Mouse (Mus musculus) kidney, adult 11 months (tissue): ENCODE results near the gene Olfr266.

Experiments
- DNase-seq: peaks from one replicate; pipeline ENCODE4 v3.0.0; 2022

The Olfr266 gene

GRCm38 (mm10) chr3:106826187-106826586 is at the start of gene Olfr266:
Gene Olfr266 (minus strand): TSS chr3:106826287.
- DNase-seq: no peak

- no peak for DNase-seq
Measured at GRCm38 (mm10) chr3:106875626-106876025, 49.5 kb upstream of the Olfr266 start.

GRCm38 (mm10) chr3:106872893-106873292 is 46.8 kb upstream of the Olfr266 start:
- no peak for DNase-seq

- peak; percentile 12 for DNase-seq
Measured at GRCm38 (mm10) chr3:106832107-106832506, 6.0 kb upstream of the Olfr266 start.

- no peak for DNase-seq
Measured at GRCm38 (mm10) chr3:106817676-106818075, 8.4 kb downstream of the Olfr266 start.

- DNase-seq: no peak
Measured at GRCm38 (mm10) chr3:106808972-106809695, 17.0 kb downstream of the Olfr266 start.

GRCm38 (mm10) chr3:106798079-106798478 is 28.0 kb downstream of the Olfr266 start:
- no peak for DNase-seq

GRCm38 (mm10) chr3:106789930-106790329 is 36.2 kb downstream of the Olfr266 start, which contains the start of gene Cd53:
Gene Cd53 (minus strand): TSS chr3:106790149.
- DNase-seq: no peak

- DNase-seq: peak; percentile 4
Measured at GRCm38 (mm10) chr3:106788440-106788887, 37.6 kb downstream of the Olfr266 start.

GRCm38 (mm10) chr3:106787972-106788371 is 38.1 kb downstream of the Olfr266 start:
- DNase-seq: no peak

- no peak for DNase-seq
Measured at GRCm38 (mm10) chr3:106785130-106785529, 41.0 kb downstream of the Olfr266 start.

GRCm38 (mm10) chr3:106771834-106772233 is 54.3 kb downstream of the Olfr266 start:
- DNase-seq: no peak
